Mouse (Mus musculus) urinary bladder, postnatal 36 days (tissue): Measurements from ENCODE around the gene Cd276.
"Not testable (repeated sequence)": the region's sequence is repeated elsewhere in the genome, so short reads cannot be mapped to it uniquely, and the experiment has no call there.

ENCODE experiments used
- DNase-seq, 2 experiments: peaks; one replicate each; pipeline ENCODE4 v3.0.0; 2022; ENCODE audit warnings: low spot score in 2 of 2, mixed read lengths in 1 of 2

Cd276 gene

GRCm38 (mm10) chr9:58554908-58555684 lies at the start of gene Cd276:
TSS of gene Cd276 (minus strand) at chr9:58555437.
- peak in 1 of 2 experiments; percentile 49 for DNase-seq

GRCm38 (mm10) chr9:58595313-58595712 lies 40.1 kb upstream of the Cd276 start:
- no peak for DNase-seq

- DNase-seq: no peak
These were observed 33.4 kb upstream of the Cd276 start for GRCm38 (mm10) chr9:58588657-58589056.

- DNase-seq: no peak
These were observed 29.1 kb upstream of the Cd276 start for GRCm38 (mm10) chr9:58584323-58584722.

- DNase-seq: no peak
These were observed 28.0 kb upstream of the Cd276 start for GRCm38 (mm10) chr9:58583267-58583641.

- DNase-seq: peak in 1 of 2 experiments; percentile 52
These were observed 27.5 kb upstream of the Cd276 start for GRCm38 (mm10) chr9:58582581-58583266.

GRCm38 (mm10) chr9:58581958-58582540 lies 26.8 kb upstream of the Cd276 start, which contains the start of gene Nptn:
TSS of gene Nptn (plus strand) at chr9:58582240.
- DNase-seq: peak; percentile 94 to 98

- no peak for DNase-seq
These were observed 26.2 kb upstream of the Cd276 start for GRCm38 (mm10) chr9:58581283-58581930.

GRCm38 (mm10) chr9:58580453-58581195 lies 25.4 kb upstream of the Cd276 start:
- peak in 1 of 2 experiments; percentile 15 for DNase-seq

- peak; percentile 71 to 86 for DNase-seq
These were observed 23.4 kb upstream of the Cd276 start for GRCm38 (mm10) chr9:58578669-58579068.

- DNase-seq: no peak
These were observed 15.8 kb upstream of the Cd276 start for GRCm38 (mm10) chr9:58571001-58571400.

- DNase-seq: no peak
These were observed 12.4 kb upstream of the Cd276 start for GRCm38 (mm10) chr9:58567682-58568081.

GRCm38 (mm10) chr9:58565945-58566344 lies 10.7 kb upstream of the Cd276 start:
- DNase-seq: not testable (repeated sequence)

GRCm38 (mm10) chr9:58560211-58560610 lies 5.0 kb upstream of the Cd276 start:
- DNase-seq: no peak

- no peak for DNase-seq
These were observed 2.5 kb upstream of the Cd276 start for GRCm38 (mm10) chr9:58557457-58558455.

- DNase-seq: no peak
These were observed 1.4 kb upstream of the Cd276 start for GRCm38 (mm10) chr9:58556627-58557026.

- no peak for DNase-seq
These were observed 613 bp upstream of the Cd276 start for GRCm38 (mm10) chr9:58555685-58556414.

- DNase-seq: no peak
These were observed 955 bp downstream of the Cd276 start for GRCm38 (mm10) chr9:58554056-58554907.
